Mouse (Mus musculus) left cerebral cortex, postnatal 36 days (tissue): ENCODE data around the gene Pls1. TPM values are rescaled to one million over a fixed set of nuclear protein-coding genes. Genes with fewer than 3 reads are reported as not detected.

Experiments
- DNase-seq, 2 experiments: peaks; one replicate each; pipeline ENCODE4 v3.0.0; 2021 to 2022; ENCODE audit warnings: low spot score in 2 of 2, mixed read lengths in 1 of 2
- intact Hi-C: fragments of 180-260 bp; cut with DNase I; formaldehyde crosslinking; loops from one replicate; pipeline ENCODE4 v1.15.1; 2025
- total RNA-seq, 2 experiments: library from RNA; stranded (reverse); gene quantifications; 2 replicates each; pipeline ENCODE4 v1.2.3; 2021

Gene Pls1
- total RNA-seq: 1 to 10 TPM; 8.1 to 9.9 TPM

- peak; percentile 92 to 94 for DNase-seq
- intact Hi-C loops: loop anchor here (2.0 kb wide), 1 partner anchor 94 kb away; the partner anchor contains the start of gene Trpc1
These were observed at the start of gene Pls1 for GRCm38 (mm10) chr9:95844825-95845460. Pls1 (minus strand) TSS chr9:95845311.

DNA sequence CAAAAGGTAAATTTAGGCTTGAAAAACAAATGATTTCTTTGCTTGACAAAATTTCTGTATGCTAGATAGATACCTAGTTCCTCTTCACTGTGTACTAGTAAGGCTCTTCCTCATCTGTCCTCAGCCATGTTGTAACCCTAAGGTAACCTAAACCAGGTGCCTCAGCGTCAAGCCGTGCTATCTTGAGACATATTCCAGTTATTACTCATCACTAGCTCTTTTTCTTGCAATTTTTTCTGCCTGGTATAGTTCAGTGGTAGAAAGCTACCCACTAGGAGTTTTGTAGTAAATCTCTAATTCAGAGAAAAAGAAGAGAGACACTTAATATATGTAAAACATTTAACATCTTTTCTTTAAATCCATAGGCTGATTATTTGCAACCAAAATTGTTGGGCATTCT lies 37.6 kb upstream of the Pls1 start:
- no peak for DNase-seq
- intact Hi-C loops: no loop called here

GRCm38 (mm10) chr9:95878246-95878645 lies 33.1 kb upstream of the Pls1 start:
- no peak for DNase-seq
- intact Hi-C loops: no loop called here

DNA sequence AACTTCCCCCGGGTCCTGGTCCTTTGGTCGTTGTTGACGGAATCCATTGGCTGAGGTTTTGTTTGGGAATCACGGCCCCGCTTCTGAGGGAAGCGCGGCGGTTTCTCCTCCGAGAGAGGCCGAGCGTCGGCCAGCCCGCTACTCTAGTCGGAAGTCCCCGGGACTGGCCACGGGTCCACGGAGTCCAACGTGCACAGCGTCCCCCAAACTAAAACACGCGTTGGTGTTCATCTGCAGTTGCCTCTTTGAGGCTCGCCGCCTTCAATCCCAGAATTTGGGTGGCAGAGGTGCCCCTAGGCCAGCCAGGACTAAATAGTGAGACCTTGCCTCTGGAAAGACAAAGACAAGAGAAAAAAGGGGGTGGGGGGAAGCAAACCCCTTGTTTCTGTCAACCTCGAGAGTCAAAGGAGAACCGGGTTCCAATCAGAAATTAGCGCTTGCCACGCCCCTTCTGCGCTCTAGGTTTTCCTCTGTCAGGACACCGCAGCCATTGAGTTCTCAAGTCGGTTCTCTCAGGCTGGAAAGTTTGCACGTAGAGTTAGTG lies 13.0 kb upstream of the Pls1 start:
- intact Hi-C loops: loop anchor here (5.0 kb wide), 2 partner anchors 99 to 366 kb away; no protein-coding TSS in a partner anchor
- no peak for DNase-seq

DNA sequence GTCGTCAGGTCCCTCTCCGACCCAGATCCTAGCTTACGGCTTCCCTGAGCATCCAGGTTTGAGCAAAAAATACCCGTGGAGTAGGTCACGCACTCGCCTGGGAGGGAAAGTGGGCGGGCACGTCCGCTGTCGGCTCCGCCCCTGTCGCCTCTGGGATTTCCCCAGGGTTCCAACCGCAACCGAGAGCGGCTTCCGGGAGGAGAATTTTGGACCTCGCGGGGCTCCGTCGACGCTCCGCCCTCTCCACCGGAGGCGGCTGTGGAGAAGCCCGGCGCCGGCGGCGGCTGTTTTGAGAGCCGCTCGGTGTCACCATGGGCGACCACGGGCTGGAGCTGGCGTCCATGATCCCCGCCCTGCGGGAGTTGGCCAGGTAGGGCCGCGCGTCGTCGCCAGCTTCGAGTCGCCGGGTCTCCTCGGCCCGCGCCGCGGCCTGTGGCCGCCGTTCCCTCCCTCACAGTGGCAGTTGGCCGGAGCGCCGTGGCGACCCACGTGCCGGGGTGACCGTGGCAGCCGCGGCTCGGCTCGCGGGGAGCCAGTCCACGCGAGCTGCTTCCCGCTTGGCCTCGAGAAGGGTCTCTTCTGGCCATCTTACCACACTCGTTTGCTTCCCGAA lies 12.4 kb upstream of the Pls1 start, which contains the start of gene Atr:
Gene Atr, plus strand, starts transcription at position 184 of the 613 bp plus-strand sequence.
- peak; percentile 95 for DNase-seq
- intact Hi-C loops: loop anchor here (5.0 kb wide), 2 partner anchors 100 to 365 kb away; no protein-coding TSS in a partner anchor

DNA sequence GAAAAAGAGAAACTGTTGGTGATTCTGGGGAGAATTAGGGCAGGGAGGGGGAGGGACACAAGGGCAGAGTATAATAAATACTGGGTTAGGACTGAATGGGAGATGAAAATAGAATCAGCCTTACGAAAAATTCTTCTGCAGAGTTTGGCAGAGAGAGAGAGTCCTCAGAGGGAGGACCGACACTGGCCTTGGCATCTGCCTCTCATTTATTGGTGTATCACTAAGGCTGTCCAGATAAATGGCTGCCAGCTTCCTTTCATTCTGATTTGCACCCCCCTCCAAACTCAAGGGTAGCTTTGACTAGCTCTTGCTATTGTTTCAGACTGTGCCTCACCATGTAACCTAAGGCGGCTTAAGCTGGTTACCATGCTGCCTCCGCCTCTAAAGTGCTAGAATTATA lies 10.9 kb upstream of the Pls1 start:
- DNase-seq: no peak
- intact Hi-C loops: loop anchor here (5.0 kb wide), 2 partner anchors 101 to 364 kb away; no protein-coding TSS in a partner anchor

- no peak for DNase-seq
- intact Hi-C loops: loop anchor here (5.0 kb wide), 3 partner anchors 102 to 363 kb away; no protein-coding TSS in a partner anchor
These were observed 9.8 kb upstream of the Pls1 start for GRCm38 (mm10) chr9:95854891-95855290.

DNA sequence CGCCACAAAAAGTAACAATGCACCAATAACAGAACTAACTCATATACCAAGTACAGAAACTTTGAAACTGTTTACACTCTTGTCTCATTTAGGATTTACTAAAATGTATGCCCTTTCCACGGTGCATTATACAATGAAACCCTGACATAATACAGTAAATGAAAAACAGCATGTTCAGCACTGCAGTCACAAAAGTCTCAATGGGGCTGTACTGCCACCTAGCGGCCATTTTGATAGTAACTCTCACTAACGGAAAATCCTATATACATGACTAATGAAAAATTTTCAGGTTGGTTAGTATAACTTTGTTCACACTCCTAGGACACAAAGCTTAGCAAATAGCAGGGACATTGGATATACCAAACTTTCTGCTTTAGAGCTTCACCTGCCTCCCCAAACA lies 7.8 kb upstream of the Pls1 start:
- DNase-seq: peak; percentile 58 to 71
- intact Hi-C loops: loop anchor here (5.0 kb wide), 1 partner anchor 321 kb away; no protein-coding TSS in a partner anchor

DNA sequence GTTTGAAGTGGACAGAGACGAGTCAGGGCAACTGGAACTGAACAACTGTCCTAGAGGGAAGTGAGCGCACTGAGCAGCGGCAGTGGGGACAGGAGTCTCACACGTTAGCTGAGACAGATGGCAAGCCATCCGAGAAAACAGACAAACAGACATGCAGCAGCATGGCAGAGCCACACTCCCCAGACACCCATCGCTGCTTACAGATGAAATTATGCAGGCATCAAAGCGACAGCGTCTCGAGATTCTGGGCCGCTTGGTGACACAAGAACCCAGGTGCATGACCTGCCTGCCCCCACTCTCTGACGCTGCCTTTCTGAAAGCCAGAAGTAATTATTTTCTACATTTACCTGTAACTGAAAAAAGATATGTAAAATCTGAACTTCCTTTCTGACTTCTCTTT lies 6.6 kb upstream of the Pls1 start:
- intact Hi-C loops: loop anchor here (5.0 kb wide), 1 partner anchor 319 kb away; no protein-coding TSS in a partner anchor
- no peak for DNase-seq

GRCm38 (mm10) chr9:95845711-95846110 lies 600 bp upstream of the Pls1 start:
- intact Hi-C loops: loop anchor here (2.0 kb wide), 1 partner anchor 95 kb away; the partner anchor contains the start of gene Trpc1

GRCm38 (mm10) chr9:95839424-95839823 lies 5.7 kb downstream of the Pls1 start:
- intact Hi-C loops: no loop called here
- no peak for DNase-seq

More at GRCm38 (mm10) chr9:95845711-95846110, 600 bp upstream of the Pls1 start:
- DNase-seq: no peak

GRCm38 (mm10) chr9:95835741-95836140 lies 9.4 kb downstream of the Pls1 start:
- no peak for DNase-seq
- intact Hi-C loops: no loop called here

- intact Hi-C loops: no loop called here
- DNase-seq: no peak
These were observed 10.3 kb downstream of the Pls1 start for GRCm38 (mm10) chr9:95834799-95835198.

DNA sequence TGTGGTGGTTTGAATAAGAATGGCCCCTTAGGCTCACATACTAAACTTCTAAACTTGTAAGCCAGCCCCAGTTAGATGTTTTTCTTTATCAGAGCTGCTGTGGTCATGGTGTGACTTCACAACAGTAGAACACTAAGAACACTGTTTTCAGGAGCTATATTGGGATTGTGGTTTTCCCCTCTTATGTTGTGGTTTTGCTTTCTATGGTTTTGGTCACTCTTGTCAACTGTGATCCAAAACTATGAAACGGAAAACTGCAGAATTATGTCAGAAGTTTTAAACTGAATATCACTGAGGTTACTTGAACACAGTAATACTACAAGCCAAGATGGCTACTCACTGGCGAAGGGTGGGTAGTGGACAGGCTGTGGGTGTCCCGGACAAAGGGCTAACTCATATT lies 12.4 kb downstream of the Pls1 start:
- DNase-seq: no peak

GRCm38 (mm10) chr9:95827565-95827964 lies 17.5 kb downstream of the Pls1 start:
- peak; percentile 32 to 38 for DNase-seq

More for the DNA sequence above, 12.4 kb downstream of the Pls1 start:
- intact Hi-C loops: no loop called here

GRCm38 (mm10) chr9:95822531-95822930 lies 22.6 kb downstream of the Pls1 start:
- no peak for DNase-seq
- intact Hi-C loops: no loop called here

More at GRCm38 (mm10) chr9:95827565-95827964, 17.5 kb downstream of the Pls1 start:
- intact Hi-C loops: no loop called here

DNA sequence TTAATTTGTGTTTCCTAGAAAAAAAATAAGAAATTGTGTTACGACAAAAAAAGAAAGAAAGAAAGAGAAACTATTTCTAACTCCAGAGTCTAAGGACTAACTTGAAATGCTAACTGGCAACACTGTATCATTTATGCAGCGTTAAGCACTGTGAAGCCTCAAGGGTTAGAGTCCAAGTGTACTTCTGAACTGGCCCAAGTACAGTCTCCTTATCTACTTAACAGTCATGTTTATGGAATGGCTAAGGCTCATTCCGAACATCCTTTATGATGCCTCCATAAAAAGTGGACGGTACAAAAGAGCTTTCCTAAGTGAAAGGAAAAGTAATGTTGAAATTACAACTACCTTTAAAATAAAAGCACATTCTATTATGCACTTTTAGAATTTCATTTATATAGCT lies 29.4 kb downstream of the Pls1 start:
- intact Hi-C loops: no loop called here
- DNase-seq: no peak

DNA sequence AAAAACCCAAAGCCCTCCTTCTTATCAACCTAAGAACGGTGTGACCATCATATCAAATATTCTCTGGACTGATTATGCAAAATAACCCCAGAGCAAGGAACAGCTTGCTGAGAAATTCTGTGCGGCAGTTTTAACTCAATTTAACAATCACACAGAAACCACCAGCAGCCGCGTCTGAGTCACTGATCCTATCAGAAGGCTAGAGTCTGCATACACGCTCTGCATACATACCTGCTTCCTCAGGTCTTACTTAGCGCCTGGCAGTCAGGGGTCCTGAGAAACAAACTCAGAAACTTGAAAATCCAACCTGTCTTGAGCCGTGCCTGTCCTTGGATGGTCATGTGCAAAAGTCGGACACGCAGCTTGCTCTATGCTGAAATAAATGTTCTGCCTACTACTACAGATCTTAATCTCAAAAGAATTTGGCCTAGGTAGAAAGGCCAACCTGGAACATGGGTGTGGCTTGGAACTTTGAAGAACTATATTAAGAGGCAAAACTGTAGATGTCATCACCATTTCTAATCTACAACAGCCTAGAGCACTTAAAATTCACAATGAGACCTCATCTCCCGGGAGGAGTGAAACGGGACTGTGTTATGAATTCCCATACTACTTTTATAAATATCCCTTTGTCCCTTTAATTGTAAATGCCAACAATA lies 30.0 kb downstream of the Pls1 start:
- DNase-seq: no peak
- intact Hi-C loops: no loop called here

- intact Hi-C loops: no loop called here
- DNase-seq: no peak
These were observed 31.2 kb downstream of the Pls1 start for GRCm38 (mm10) chr9:95813721-95814531.
